Mouse (Mus musculus) brain, adult 2 months (tissue): ENCODE measurements around the gene Vmn1r232.
A peak's percentile ranks its signal among the peaks of the same experiment; 100 is the strongest.

ENCODE experiments used
- DNase-seq: peaks from one replicate; pipeline ENCODE4 v3.0.0; 2011; ENCODE audit warnings: low read depth, low spot score

The Vmn1r232 gene

GRCm38 (mm10) chr17:20919614-20920013, at the start of gene Vmn1r232:
TSS of gene Vmn1r232 (minus strand) at chr17:20919714.
- DNase-seq: no peak

- no peak for DNase-seq
Measured at GRCm38 (mm10) chr17:20966681-20967080, 47.2 kb upstream of the Vmn1r232 start.

- DNase-seq: no peak
Measured at GRCm38 (mm10) chr17:20965421-20965820, 45.9 kb upstream of the Vmn1r232 start.

- DNase-seq: no peak
Measured at GRCm38 (mm10) chr17:20960386-20960785, 40.9 kb upstream of the Vmn1r232 start.

GRCm38 (mm10) chr17:20946636-20947035, 27.1 kb upstream of the Vmn1r232 start:
- DNase-seq: no peak

GRCm38 (mm10) chr17:20946026-20946565, 26.6 kb upstream of the Vmn1r232 start:
- no peak for DNase-seq

DNA sequence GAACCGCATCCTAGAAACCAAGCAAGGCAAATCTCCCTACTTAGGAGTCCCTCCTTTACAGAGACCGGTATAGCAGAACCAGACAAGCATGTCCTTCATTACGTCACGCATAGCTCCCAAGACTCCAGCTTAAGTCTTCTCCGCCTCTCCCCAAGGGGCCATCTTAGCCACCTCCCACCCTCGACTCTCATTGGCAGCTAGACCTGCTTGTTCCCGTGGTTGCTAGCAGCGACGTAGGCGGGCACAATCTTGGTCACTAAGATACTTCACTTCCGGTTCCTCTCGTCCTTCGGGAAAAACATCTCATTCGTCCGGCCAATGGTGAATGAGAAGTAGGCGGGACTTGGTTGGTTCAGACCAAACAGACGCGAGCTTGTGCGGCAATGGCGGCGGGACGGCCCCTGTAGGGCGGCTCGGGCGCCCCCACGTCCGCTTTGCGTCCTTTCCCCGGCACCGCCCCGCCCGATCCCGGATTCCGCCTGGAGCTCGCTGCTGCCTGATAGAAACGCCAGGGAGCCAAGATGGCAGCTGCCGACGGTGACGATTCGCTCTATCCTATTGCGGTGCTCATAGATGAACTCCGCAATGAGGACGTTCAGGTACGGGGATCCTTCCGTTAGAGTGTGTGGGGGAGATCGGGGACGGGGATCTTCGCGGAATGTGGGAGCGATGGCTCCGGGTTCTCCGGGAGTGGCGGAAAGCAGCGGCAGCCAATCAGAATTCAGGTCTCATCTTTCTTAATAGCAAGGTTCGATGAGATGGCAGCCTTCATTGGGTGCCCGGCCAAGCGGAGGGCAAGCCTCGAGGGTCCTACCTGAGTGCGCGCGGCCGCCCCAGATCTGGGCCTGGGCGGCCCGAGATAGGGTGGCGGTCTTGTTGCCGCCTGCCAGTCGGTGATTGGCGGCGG, 25.7 kb upstream of the Vmn1r232 start, which contains the start of gene Ppp2r1a:
Ppp2r1a (plus strand) TSS at position 327 of the 907 bp plus-strand sequence.
- DNase-seq: peak; percentile 100

- DNase-seq: peak; percentile 13
Measured at GRCm38 (mm10) chr17:20944226-20944625, 24.7 kb upstream of the Vmn1r232 start.

DNA sequence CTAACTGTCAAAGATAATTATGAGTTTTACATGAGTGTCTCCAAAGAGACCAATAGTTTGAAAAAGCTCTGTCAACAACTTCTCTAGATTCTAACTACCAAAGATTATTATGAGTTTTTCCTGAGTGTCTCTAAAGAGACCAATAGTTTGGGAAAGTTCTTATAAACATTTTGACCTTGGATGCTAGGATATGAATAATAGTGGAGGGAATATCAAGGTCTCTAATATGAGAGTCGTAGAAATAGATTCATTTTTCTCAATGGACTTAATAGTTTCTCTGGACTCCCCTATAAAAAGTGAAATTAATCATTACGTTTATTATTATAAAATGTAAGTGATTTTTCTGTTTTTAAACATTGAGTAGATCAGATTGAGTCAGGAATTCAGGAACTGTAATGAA, 14.5 kb downstream of the Vmn1r232 start, which contains the start of gene Vmn1r231:
Vmn1r231 (minus strand) TSS at position 101 of the 400 bp plus-strand sequence.
- no peak for DNase-seq
